Mouse (Mus musculus): ENCODE results near the gene Rad17.
A peak's percentile ranks its signal among the peaks of the same experiment; 100 is the strongest.

Rad17 gene

DNA sequence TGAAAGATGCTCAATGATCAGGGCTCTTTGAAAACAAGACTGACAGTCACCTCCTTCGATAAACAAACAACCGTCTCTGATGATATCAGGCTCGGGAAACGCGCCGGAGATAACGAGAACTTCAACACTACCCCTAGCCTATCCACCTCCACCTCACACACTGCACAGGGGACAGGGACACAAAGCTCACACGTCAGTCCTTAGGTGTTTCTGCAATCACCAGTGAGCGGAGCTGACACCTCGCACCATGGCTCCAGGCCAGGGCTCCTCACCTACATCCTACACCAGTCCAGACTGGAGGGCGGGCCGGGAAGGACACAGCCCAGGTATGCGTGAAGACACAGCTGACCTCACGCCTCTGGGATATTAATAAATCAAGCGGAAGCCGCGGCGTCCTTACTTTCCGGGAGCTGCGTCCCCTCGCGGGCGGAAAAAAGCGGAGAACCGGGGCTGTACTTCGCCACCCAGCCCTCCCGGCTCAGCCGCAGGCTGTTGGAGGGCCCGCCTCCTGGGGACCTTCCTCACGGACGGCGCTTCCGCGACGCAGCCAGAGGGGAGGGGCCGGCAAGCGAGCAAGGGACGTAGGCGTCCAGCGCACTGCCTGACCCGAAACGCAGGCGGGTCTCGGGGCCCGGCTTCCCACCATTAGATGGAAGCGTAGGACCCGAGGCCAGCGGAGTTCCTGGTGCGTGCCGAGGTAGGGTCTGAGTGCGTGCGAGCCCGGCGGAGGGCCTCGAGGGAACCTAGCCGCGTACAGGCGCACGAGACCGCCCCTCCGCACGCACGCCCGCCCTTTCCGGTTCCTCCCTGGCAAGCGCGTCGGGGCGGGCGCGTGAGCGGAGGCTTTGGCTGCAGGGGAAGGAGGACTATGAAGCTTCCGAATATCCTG is at the start of gene Rad17, which contains the start of gene Ak6:
TSS of gene Rad17 (minus strand) at position 502 of the 889 bp plus-strand sequence.
TSS of gene Ak6 (plus strand) at position 430 of the 889 bp plus-strand sequence.
- DNase-seq (ENCODE audit: low read depth, low spot score) = peak; percentile 92

DNA sequence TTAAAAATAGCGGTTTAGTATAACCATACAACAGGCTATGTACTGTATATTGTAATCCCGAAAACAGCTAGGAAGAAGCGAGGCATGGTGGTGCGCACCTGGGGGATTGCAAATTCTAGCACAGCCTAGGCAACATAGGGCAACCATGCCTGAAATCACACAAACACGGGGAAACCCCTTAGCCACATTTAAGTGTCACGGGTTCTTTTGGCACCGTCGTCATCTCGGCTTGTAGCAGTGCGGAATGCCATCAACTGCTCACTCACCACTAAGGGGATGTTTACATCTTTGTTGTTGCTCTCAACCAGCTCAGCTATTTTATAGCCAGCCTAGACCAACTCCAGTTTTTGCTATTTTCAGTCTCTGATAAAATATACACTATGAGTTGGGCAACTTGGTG is 48.0 kb upstream of the Rad17 start:
- DNase-seq (ENCODE audit: low read depth, low spot score) = no peak

DNA sequence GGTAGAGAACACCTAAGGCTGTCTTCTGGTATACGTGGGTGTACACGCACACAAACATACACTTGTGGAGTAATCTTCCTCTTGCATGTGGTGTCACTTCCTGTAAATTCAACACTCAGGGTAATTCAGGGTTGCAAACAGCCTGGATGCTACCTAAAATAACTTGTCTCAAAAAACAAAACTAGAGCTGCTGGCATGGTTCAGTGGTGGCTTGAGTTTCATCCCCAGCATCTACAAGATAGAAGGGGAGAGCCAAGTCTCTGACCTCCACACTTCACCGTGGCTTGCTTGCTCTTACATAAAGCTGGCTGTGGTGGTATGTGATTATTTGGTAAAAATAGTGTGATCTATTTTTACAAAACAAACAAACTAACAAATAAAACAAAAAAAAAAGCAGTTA is 46.7 kb upstream of the Rad17 start:
- no peak for DNase-seq (ENCODE audit: low read depth, low spot score)

DNA sequence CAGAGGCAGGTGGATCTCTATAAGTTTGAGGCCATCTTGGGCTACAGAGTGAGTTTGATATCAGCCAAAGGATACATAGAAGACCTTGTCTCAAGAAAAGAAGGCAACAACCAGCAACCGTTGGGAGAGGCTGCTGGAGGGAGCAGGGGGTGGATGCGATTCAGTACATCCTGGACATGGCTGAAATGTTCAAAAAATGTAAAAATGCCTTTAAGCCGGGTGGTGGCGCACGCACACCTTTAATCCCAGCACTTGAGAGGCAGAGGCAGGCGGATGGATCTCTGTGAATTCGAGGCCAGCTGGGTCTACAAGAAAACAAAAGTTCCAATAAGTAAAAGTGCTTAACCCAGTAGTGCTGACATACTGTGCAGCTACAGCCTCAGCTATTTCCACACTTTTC is 36.7 kb upstream of the Rad17 start:
- no peak for DNase-seq (ENCODE audit: low read depth, low spot score)

DNA sequence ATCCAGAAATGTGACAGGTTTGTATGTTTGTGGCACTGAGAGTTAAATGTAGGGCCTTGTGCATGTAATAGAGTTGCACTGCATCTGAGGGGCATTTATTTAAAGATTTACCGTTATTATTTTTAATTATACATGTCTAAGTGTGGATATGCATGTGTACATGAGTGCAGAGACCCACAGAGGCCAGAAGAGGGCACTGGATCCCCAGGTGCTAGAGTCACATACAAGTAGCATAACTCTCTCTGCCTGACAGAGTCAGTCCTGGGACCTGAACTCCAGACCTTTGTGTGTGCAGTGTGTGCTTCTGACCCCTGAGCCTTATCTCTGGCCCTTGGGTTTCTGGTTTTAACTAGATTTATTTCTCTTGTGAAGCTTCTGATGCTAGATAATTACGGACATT is 33.5 kb upstream of the Rad17 start:
- DNase-seq (ENCODE audit: low read depth, low spot score) = no peak

DNA sequence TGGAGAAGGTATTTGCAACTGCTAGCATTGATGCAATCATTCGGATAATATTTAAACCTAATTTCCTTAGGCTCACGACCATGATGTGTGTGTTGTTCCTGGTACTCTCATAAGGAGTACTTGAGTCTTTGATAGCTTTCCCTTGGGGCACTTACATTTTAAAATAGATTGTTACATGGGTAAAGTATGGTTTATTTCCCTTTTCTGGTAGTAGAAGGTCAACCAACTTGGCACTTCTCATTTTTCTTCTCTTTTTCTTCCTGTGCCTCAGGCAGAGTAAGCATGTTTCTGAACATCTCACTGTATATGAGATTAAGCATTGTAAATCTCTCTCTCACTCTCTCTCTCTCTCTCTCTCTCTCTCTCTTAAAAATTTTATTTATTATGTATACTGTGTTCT is 32.0 kb upstream of the Rad17 start:
- no peak for DNase-seq (ENCODE audit: low read depth, low spot score)

DNA sequence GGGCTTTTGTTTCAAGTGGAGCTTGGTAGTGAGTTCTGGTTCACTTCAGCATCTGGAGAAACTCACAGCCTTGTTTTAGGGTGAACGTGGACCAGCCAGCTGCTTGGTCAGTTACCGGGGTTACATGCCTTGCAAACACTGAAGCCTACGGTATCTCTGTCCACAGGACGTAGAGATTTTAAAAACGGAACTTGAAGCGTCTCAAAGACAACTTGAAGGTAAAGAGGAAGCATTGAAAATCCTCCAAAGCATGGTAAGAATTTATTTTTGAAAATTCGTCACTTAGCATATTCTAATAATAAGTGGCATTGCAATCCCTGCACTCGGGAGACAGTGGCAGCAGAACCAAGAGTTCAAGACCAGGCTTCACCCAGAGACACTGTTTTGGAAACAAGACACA is 30.8 kb upstream of the Rad17 start:
- DNase-seq (ENCODE audit: low read depth, low spot score) = no peak

DNA sequence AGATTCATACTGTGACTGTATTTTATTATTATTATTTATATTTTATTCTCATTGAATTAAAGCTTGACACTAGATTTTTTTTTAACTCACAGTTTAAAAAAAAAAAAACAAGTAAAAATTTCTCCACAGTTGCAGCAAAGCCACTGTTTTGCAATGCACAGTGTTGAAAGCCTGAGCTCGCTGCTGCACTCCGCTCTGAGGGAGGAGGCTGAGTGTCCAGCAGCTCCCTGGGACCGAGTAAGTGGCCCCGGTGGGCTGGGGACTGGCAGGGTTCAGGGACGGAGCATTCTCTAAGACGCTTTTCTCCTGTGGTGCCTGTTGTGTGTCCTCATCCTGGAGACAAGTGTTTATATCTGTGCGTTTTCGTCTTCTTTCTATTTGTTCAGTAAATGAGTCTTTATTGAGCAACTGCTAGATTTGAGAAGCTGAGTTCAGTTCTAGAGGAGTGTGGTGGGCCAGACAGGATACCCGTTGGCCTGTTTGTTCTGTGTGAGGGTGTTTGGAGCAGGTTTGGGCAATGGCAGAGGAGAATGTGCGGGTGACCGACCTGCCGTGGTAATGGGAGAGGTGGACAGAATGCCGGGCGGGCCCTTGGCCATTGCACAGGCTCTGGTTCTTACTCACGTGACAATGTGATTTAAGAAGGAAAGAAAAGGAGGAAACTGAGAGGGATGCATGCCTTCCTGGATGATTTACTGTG is 25.2 kb upstream of the Rad17 start:
- DNase-seq (ENCODE audit: low read depth, low spot score) = no peak

DNA sequence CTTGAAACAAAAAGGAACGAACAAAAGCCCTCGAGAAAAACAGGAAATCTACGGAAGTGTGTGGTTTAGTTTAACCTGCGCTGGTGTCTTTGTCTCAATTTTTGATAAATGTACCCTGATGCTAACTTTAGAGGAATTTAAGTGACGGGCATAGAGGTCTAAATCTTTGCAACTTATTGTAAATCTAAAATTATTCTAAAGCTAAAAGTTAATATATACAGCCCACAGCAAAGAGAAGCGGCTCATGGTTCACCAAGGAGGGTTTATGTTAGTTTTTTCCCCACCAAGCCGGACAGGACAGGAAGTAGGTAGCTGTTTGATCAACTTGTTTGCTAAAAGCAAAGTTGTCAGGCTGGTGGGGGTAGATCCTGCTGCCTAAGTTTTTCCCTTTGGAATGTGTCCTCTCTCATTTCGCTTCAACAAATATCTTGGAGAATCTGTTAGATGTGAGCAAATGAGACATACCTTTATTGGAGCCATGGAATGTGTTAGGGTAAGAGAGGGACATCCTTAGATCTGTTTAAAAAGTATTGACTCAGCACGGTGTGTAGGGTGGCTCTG is 19.4 kb upstream of the Rad17 start:
- no peak for DNase-seq (ENCODE audit: low read depth, low spot score)

DNA sequence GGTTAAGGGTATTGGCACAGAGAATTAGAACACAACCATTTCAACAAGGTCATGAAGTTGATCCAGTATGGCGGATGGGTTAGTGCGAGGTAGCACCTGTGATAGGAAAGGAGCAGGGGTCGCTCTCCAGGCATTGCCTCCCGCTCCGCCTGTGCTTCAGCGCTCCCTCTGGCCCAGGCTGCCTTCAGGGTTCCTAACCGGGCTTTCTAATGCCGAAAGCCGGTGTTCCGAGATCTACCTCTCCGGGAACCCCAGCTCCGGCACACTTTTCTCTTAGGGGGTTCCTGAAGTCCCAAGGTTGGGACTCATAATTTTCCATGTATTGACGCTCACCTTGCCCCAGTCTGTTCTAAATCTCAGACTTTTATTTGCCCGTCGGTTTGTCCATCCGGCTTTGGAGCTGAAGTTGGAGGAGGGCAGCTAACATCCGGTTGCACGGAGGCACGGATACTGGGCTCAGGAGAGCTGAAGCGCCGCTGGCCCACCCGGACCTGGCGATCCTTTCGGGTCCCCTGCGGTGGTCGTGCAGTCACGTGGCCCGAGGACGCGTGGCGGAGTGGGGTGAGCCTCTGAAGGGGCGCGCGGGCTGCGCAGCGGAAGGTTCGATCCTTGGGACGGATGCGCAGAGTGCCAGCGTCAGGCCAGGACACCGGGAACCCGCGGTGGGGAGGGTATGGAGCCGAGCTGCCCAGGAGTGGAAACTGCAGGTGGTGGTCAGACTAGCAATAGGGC is 18.6 kb upstream of the Rad17 start, which contains the start of gene Ccdc125:
TSS of gene Ccdc125 (plus strand) at position 427 of the 732 bp plus-strand sequence.
- peak; percentile 43 for DNase-seq (ENCODE audit: low read depth, low spot score)

DNA sequence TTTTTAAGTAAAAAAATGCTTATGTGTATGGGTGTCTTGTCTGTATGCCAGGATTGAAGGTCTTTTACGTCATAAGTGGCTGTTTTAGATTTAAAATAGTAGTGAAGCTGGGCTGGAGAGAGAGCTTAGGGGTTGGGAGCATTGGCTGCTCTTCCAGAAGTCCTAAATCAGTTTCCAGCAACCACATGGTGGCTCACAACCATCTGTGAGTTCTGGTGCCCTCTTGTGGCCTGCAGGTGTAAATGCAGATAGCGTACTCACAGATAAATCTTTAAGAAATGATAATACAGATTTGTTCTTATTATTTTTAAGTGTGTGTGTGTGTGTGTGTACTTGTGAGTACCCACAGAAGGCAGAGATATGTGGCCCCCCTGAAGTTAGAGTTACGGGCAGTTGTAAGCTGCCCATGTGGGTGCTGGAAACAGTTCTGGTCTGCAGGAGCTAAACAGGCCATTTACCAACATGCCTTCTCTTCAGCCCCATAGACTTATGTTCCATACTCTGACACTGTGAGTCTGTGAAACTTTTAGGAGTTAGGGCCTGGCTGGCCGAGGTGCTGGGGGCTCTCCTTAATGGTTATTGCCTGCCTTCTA is 9.1 kb upstream of the Rad17 start:
- peak; percentile 77 for DNase-seq (ENCODE audit: low read depth, low spot score)

DNA sequence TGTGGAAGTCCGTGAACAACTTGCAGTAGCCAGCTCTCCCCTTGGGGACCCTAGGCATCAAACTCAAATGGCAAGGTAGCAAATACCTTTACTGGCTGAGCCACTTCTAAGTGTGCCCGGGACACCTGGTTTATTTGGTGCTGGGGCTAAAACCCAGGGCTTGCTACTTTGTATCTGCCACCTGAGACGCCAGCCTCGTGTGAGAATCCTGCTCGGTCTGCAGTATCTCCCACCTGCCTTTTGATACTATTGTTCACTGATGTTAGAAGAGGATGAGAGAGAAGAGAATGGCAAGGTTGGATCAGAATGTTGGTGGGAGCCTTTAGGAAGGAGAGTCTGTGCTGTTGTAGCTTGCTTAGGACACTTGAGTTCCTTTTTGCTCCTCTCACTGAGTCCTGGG is 7.2 kb upstream of the Rad17 start:
- DNase-seq (ENCODE audit: low read depth, low spot score) = no peak

DNA sequence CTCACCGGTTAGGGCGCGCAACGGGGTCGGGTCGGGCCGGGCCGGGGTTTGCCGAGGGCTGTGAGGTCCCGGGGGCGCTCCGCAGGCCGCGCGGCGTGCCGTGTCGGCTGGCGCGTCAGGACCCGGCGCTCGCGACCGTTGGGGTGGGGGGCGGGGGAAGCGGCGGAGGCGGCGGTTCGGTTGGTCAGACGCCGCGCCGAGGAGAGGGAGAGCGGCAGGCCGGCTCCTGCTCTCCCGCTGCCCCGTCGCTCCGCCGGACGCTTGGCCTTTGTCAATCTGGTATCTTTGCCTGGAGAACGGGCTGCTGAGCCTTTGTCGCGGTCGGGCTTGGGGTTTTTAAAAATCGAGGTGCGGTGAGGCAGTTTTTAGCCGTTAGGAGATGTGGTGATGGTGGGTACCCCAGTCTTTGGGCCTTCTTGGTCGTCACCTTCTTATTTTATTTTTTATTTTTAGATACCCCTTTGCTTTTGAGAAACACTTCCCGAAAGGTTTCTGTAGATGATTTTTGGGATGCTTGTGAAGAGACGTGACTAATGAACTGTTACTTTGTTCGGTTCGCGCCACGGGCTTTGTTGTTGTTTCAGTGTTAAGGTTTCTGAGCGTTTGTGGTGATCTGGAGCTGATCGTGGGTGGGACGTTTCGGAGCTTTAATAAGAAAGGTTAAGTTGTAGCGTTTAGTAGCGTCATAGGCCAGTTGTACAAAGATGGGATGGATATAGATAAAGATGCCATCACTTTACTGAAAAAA is 762 bp upstream of the Rad17 start, which contains the start of gene Taf9:
TSS of gene Taf9 (plus strand) at position 141 of the 748 bp plus-strand sequence.
- no peak for DNase-seq (ENCODE audit: low read depth, low spot score)

DNA sequence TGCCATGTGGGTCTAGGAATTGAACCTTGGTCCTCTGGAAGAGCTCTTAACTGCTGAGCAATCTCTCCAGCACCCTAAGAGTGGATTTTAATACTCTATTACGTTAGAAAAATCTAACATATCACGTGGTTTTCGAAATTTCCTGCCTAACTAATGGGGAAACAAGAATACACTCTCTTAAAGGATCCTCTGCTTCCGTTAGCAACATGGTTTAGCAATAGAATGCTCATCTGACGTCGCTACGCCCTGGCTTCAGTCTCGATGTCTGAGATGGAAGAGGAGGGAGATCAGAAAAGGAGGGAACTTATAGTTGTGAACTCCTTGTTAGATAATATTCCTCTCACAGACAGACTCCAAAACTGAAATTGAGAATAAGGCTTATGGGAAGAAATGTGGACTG is 2.6 kb downstream of the Rad17 start:
- DNase-seq (ENCODE audit: low read depth, low spot score) = no peak

DNA sequence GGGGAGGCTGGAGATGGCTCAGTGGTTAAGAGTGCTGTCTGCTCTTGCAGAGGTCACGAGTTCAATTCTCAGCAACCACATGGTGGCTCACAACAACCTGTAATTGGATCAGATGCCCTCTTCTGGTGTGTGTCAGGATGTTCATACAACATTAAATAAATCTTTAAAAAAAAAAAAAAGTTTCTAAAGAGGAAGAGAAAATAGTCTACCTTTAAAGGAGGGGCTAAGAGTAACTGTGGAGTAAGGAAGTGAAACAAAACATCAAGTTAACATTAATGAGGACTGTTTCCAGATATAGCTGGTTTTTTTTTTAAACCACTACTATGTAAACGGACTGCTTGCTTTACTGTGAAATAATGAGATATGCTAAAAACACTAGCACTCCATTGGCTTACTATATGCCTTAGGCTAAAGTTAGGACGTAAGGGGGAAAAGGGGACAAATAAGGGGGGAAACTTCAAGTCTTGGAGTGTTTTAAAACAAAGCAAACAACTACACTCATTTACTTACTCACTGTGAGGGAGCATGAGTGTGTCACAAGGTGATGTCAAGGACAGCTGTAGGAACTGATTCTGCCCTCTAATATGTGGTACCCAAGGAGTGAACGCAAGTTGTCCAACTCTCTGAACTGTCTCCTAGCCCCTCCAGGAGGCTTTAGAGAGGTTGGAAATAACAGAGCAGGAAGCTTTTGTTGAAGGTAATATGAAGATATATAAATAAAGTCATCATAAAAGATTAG is 8.2 kb downstream of the Rad17 start:
- DNase-seq (ENCODE audit: low read depth, low spot score) = no peak

DNA sequence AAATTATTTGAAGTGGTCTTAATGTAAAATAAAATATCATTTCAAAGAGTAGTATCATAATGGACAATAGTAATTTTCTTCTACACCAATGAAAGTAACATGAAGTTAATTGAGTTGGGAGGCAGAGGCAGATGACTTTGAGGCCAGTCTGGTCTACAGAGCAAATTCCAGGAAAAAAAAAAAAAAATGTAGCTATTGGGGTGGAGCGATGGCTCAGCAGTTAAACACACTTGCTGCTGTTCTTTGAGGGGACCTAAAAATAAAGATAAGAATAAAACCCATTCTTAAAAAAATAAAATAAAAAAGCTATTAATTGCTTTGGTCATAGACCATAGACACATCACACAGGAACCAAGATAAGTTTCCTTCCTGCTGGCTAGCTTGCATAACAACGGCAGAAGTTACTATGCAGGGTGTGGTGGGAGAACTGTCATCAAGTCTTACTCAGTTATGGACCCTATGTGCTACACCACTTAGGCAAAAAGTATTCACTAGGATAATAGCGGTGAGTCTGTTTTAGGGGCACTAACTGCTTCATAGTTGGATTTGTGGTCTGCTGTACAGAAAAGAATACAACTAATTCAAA is 16.7 kb downstream of the Rad17 start:
- DNase-seq (ENCODE audit: low read depth, low spot score) = no peak

DNA sequence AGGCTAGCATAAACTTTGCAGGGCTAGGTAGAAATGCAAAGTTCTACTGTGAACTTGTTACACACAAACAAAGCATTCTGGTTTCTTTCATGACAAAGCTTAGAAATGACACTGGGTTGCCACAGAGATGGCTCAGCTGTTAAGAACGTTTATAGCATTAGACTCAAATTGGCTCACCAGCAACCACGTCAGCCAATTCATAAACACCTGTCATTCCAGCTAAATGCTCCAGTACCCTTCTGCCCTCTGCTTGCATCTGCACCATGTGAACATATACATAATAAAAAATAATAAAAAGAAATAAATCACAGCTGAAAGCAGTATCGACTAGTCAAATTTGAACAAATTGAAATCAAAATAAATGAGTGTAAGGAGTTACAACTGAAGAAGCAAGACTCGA is 28.6 kb downstream of the Rad17 start:
- DNase-seq (ENCODE audit: low read depth, low spot score) = no peak

DNA sequence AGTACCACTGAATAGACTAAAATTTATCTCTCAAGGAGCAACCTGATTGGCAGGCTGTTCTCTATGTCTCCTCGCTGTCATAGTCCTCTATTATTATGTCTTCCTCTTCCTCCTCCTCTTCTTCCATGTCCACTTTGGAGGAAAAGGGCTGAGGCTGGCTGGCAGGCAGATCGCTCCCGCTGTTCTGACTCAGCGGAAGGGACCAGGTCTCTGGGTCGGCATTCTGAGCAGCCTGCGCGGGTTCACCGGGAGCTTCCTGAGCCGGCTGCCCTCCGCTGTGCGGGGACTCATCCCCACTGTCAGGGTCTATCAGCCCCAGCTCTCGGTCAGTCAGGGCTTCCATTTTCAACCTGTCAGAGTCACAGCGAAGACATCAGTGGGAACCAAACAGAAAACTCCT is 33.3 kb downstream of the Rad17 start:
- DNase-seq (ENCODE audit: low read depth, low spot score) = no peak
